Mouse (Mus musculus) urinary bladder, adult 18-20 months (tissue): Measurements from ENCODE around the gene Casp2.

ENCODE experiments used
- DNase-seq, 2 experiments: peaks; one replicate each; pipeline ENCODE4 v3.0.0; 2022; ENCODE audit warnings: low spot score in 2 of 2, mixed read lengths in 2 of 2

Gene Casp2

DNA sequence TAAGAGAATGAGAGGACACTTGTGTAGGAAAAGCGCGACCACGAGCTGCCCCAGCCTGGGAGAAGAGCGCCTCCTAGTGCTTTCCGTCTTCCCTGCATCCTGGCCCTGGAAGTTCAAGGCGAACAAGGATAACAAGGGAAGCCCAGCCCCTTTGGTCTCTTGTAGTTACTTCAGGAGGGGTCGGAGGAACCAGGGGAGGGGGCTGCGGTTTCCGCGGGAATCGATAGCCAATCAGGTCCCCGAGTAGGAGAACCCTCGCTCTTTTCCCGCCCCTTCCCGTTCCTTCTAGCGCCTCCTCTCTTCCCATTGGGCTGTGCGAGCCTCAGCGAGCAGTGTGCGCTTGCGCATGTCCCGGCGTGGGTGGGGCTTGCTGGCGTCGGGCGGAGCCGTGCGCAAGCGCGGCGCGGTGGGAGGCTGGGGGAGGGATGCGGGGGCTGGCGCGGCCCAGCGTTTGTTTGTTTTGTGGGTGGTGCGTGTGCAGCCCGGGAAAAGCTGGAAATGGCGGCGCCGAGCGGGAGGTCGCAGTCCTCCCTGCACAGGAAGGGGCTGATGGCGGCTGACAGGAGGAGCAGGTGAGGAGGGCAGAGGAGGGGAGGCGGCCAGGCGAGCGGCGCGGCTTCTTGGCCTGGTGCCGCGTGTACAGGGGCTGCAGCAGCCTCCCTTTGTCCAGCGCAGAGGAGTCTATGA, at the start of gene Casp2:
TSS of gene Casp2 (plus strand) at position 360 of the 687 bp plus-strand sequence.
- DNase-seq: peak; percentile 94 to 98

DNA sequence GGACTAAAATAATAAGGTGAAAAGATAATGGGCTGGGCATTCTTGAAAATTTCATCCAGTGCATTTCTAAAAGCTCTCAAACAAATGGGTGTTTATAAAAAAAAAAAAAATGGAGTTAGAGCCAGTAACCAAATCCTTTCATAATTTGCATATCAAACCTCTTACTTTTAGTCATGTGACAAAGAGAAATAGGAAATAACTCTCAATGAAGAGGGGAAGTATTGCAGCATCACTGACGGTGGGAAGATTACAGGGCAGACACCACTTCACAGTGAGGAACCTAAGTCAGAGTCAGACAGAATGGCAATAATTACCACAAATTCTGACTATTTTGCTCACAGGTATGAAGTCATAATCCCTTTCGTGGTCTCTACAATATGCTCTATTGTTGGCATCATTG, 49.8 kb upstream of the Casp2 start, which contains the start of gene Tas2r144:
TSS of gene Tas2r144 (plus strand) at position 301 of the 400 bp plus-strand sequence.
- no peak for DNase-seq

DNA sequence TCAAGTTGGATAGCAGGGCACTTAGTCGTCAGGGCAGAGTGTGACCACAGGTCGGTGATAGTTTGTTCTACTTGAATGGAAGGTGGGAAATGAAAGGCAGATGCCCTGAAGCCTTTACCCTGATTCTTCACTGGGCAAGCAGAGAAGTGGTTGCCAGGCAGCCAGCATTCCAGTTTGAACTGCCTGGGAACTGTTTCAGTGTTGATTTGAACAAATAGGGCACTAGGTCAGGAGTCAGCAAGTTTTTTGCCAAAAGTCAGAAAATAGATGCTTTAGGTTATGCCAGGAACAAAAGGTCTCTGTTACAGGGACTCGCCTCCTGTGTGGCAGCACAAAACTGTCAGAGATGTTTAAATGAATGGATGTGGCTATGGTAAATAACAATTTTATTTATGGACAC, 42.5 kb upstream of the Casp2 start:
- DNase-seq: no peak

GRCm38 (mm10) chr6:42225046-42225445, 39.7 kb upstream of the Casp2 start:
- DNase-seq: no peak

DNA sequence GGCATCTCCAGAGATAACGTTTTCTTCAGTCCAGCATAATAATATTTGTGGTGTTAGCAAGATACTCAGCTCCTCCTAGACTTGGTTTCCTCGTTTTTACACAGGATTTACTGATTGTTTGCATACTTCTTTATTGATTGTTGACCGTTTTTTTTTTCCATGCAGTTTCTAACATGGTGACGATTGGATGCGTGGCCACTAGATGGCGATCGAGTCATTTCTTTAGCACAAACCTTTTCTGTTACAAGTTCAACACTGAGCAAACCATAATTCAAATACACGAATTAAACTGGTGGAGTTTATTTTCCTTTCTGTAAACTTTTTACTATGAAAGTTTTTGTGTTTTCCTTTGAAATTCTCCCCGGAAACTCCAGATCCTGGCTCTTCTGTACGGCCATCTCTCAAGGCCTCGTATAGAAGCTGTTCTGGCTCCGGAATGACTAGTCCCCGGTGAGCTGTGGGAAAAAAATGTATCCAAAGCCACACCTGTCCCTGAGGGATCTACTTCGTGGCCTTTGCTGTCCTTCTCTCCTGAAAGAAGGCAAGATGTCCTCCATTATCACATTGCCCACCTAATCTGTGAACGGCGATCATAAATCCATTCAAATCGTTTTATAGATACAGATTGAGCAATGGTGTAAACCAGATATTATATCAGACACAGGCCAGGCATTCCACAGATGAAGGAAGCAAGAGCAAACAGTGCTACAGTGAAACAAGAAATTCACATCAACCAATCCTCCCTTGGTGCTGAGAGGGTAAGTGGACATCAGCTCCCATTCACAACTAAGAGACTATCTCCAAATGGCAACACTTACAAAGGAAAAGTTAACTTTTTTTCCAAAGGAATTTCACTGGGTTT, 37.3 kb upstream of the Casp2 start:
- DNase-seq: peak; percentile 24 to 38

DNA sequence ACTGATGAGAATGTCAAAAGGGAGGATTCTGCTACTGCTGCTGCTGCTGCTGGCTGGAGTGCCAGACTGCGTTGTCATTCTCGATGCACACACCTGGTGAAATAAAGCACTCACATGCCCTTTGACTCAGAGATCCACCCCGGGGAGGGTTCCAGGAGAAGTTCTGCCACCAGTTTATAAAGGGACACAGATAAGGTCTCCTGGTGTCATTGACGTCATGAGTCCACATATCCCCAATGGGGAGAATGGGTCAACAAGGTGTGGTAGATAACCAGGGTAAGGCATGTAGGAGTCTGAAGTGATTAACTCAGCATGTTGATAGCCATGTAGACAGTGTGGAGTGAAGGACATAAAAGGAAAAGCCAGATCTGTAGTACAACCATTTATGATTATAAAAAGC, 35.2 kb upstream of the Casp2 start:
- no peak for DNase-seq

DNA sequence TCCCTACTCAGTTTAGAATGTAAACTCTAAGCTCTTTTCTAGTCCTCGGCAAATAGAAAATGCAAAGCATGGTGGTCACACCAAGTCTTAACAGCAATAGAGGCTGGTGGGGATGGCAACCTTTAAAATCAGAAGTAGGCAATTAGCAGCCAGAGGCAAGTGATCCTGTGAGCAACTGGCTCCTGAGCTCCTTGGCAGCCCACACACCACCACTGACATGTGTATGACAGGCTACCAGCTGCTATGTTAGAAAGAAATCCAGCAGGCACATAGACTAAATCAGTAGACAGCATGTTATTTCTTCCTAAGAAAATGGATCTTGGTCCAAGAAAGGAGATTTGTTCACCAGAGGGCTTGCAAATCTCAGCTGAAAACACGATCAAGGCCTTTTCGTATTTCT, 33.6 kb upstream of the Casp2 start:
- DNase-seq: no peak

DNA sequence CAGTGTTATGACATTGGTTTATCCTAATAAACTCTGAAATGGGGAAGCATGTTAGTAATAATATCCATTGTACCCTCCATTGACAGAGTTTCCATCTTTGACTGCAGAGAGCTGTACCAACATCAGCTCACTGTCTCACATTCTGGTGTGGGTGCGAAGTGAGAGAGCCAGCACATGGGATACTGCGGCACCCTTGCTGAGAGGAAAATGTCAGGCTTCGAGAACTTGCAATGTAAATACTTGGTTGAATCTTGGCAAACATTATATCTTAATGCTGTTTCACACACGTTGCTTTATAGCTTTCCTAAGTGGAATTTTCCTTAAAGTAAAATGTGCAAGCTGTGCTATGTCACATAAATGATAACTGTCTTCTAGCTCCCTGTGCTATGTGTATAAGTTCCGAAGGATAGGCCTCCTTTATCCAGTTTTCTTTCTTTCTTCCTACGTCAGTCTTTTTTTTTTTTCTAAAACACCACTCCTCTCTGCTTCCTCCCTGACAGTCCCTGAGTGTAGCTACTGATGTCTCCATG, 27.4 kb upstream of the Casp2 start:
- no peak for DNase-seq

- no peak for DNase-seq
Observed at GRCm38 (mm10) chr6:42241311-42242045, 23.3 kb upstream of the Casp2 start.

DNA sequence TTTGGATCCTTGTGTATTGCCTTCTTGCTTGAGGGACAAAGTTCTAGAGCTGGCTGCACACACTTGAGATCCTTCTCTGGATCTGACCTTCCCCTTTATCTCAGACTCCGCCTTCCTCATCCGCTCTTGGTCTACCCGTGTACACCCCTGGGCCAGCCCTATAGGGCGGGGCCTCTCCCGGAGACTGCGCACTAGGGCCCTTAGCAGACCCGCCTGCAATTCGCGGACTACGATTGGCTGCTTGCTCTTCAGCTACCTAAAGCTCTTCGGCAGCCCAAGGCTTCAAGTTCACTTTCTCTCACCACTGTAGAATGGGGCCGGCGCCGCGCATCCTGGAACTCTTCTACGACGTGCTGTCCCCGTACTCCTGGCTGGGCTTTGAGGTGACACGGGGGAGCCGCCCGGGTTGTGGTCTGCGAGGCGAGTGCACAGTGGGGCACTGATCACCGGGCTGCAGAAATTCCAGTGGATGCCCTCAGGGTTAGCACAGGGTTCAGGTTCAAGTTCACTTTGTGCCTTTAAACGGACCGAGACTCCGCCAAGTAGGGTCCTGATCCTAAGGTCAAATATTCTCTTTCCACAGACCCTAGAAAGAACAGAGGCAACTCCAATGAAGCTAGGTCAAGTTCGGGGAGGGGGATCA, 19.0 kb upstream of the Casp2 start, which contains the start of gene Gstk1:
TSS of gene Gstk1 (plus strand) at position 225 of the 643 bp plus-strand sequence.
- DNase-seq: peak; percentile 57 to 77

DNA sequence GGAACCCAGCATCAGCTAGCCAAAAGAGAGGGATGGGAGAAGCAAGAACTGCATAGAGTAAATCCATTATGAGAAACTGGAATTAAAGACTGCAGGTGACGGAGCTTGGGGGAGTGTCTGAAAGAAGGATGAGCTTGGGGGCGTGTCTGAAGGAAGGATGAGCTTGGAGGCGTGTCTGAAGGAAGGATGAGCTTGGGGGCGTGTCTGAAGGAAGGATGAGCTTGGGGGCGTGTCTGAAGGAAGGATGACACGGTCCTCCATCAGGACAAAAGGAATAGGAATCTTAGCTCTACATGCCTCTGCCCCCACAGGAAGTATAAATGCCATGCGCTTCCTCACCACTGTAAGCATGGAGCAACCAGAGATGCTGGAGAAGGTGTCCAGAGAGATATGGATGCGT, 17.6 kb upstream of the Casp2 start:
- no peak for DNase-seq

- no peak for DNase-seq
Observed at GRCm38 (mm10) chr6:42247981-42248380, 16.8 kb upstream of the Casp2 start.

DNA sequence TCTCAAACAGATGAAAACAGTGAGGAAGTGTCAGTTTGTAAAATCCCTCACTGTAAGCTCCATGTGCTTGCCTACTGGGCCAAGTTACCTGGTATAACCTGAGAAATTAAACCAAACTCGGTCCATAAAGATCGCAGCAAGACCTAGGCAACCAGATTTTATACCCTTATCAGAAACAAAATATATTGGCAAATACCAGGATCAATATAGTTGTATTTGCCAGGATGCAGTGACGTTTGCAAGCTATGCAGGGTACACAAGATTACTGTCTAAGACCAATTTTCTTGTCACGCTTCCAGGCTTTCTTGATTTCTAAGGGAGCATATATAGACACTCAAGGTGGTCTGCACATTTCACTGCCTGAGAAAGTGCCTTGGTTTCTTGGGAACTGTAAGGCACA, 13.0 kb upstream of the Casp2 start:
- no peak for DNase-seq

DNA sequence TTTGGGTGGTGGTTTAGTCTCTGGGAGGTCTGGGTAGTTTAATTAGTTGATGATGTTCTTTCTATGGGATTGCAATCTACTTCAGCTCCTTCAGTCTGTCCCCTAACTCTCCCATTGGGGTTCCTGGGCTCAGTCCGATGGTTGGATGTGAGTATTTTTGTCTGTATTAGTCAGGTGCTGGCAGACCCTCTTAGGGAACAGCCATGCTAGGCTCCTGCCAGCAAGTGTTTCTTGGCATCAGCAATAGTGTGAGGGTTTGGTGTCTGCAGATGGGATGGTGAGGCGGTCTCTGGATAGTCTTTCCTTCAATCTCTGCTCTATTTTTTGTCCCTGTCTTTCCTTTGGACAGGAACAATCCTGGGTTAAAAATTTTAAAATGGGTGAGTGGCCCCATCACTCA, 11.7 kb upstream of the Casp2 start:
- no peak for DNase-seq

GRCm38 (mm10) chr6:42257303-42257863, 7.4 kb upstream of the Casp2 start:
- peak in 1 of 2 experiments; percentile 33 for DNase-seq

- DNase-seq: no peak
Observed at GRCm38 (mm10) chr6:42260430-42260829, 4.4 kb upstream of the Casp2 start.

GRCm38 (mm10) chr6:42261524-42262170, 3.1 kb upstream of the Casp2 start, which contains the start of gene Tmem139:
TSS of gene Tmem139 (plus strand) at chr6:42261970.
- peak in 1 of 2 experiments; percentile 28 for DNase-seq

DNA sequence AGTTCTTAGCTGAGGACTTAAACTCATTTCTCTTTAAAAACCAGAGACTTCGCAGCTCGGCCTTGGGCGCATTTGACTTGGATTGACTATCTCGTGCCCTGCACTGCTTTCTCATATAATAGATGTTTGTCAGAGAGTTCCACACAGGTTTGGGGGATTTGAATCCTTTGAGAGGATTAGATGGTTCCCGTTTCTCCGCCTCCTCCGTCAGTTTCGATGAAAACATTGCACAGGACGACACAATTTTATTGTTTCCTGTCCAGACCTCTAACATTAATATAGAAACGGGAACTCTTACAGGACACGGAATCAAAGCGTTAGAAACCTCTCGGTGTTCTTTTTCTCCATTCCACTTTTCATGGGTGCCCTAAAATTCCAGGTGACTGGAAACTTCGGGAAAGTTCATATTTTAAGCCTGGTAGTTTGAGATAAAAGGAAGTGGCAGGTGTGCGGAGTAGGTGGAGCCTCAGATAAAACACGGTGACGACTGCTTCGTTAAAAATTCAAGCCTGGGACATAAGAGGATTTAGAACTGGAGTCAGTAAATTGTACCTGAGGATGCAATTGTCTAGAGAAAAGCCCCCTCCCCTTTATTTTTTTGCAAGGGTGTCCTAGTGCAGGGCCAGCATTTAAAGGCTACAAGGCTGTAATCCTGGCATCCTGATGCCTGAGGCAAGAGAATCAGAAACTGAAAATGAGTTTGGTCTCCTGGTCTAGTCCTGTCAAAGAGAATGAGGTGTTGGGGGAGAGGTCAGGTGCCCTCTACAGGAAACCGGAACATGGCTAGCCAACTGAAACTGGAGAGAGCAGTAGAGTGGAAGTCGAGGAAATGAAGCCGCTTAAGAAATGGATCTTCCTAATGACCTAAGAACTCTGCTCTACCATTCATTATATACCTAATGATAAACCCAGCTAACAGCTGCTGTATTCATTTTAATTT, 876 bp downstream of the Casp2 start:
- DNase-seq: no peak

GRCm38 (mm10) chr6:42270817-42271216, 6.0 kb downstream of the Casp2 start:
- DNase-seq: no peak
